Mouse (Mus musculus): Measurements from ENCODE around the gene Inhba. TPM values are rescaled to one million over a fixed set of nuclear protein-coding genes. Genes with fewer than 3 reads are reported as not detected.

The Inhba gene
- polyA plus RNA-seq, 1 experiment, result 0.51 TPM

DNA sequence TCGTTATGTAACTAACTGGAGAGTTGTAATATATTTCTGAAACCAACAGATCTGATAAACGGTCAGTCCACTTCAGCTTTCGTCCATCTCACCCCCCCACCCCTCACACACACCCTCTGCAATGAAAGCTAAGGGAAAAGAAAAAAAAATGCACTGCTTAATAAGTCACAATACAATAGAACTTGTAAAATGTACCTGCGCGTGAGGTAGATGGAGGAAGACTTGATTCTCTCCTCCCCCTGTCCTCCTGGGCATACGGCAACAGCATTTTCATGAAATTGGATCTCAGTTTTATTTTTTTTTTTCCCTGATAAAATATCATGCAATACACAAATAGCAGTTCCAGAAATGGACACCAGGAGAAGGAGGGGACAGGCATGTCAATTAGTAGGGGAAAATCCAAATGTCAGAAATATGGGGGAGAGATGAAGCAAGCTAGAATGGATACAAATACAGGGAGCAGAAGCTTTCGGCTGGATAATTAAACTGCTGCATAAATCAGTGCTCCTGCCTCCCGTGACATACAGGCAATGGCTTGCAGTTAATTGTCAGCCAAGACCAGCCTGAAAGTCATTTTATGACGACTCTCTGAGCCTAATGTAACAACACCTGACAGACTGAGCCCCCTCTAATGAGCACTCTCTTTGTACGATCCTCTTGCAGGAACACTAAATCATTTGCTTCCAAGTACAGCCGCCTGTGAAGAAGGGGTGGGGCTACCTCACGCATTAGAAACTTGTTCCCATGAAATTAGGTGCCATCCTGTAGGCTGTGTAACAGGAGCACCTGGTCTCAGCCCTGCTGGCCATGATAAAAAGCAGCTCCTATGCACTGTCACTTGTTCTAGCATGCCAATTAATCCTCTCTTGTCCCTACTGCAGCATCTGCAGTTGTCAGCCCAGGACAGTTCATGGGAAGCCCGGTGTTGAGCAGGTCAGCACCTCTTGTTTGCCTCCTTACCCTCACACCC, 11.7 kb downstream of the Inhba start:
- DNase-seq (ENCODE audit: low spot score), result no peak

DNA sequence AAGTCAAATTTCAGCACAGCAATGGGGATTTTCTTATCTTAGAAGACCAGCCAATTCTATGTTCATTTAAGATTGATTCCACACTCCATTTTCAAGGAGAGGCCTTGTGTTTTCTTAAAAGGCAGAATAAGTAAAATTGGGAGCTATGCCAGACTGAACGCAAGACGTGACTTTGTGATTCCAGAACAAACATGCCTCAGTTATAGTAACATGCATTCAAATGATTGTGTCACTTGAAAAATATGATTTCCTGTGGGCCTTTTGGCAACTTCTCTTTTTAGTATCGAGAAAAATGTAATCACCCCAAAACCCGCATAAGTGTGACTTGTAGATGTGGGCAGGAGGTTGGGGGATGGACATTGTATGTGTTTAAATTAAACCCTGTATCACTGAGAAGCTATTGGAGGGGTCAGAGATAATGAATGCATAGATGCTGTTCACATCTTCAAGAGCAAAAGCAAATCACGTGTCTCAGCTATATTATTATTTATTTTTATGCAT, 19.0 kb downstream of the Inhba start:
- no peak for DNase-seq (ENCODE audit: low spot score)

DNA sequence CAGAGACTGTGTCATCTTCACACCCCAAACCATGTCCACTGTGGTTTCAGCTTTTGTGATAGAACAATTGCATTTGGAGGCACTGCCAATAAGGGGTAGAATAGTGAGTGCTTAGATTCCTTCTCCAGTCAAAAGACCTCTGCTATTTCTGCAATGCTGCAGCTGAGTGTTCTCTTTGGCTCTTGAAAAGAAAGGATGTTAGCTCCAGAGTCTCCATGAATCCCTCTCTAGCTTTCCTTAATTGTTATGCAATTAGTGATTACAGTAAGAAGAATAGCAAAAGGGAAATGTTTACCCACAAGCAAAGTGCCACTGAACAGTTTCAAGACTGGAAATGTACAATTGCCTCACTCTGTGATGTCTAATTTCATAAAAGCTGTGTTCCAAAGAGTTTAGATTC, 20.8 kb downstream of the Inhba start:
- DNase-seq (ENCODE audit: low spot score), result no peak

DNA sequence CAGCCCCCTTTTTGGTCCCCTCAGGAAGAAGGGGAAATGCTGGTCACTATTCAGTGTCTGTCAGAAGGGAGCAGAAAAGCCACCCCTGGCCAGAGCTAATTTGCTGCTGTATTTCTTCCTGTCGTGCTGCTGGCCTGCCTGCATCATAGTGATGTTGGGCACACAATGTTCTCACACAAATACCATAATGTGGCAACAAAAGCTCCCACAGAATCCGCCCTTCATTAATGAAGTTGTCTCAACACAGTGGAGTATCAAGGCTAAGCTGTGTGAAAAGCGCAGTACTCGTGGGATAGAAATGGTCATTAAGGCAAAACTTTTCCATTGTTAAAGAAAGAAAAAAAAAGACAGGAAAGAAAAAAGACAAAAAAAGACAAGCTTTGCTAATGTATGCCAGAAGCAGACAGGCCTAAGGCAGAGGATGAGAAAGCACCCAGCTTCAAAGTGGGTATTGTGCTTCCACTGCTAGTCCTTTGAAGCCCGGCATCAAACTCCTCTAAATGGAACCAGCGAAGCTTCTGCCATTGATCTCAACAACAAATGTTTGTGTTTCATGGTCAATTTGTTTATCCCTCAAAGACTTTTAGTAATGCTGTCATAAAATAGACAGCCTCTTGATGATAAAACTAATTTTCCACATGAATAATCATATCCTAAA, 21.4 kb downstream of the Inhba start:
- DNase-seq (ENCODE audit: low spot score), result no peak

DNA sequence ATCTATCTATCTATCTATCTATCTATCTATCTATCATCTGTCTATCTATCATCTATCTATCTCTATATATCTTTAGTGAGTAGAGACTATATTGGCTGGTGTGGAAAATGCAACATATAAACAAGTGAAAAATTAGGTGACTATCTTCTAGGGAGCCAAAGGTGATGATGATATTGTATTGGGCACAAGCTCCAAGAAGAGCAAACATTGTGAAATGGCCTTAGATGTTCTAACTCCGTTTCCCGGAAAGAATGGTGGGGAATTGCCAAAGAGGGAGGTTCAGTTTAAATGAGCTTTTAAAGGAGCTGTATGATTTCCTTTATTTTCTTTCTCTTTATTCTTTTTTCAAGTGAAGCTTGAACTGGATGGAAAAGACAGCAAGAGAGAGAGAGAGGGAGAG, 57.4 kb downstream of the Inhba start:
- DNase-seq (ENCODE audit: low spot score), result no peak

DNA sequence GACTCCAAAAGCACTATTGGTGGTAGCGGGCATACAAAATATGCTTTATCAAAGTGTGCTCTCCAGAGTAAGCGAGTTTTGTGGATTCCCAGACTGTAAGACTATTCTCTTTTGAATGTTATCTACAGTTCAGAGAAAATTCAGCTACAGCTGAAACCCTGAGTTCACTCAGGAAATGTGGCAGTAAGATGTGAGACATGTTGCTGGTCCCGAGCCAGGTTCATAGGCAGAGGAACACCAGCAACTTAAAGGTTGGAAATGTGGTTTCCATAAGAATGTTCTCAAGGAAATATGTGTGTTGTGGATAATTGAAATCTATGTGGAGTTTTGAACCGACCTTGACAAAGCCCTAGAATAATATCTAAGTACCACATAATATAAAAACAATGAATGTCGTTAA, 65.6 kb downstream of the Inhba start:
- DNase-seq (ENCODE audit: low spot score), result no peak

DNA sequence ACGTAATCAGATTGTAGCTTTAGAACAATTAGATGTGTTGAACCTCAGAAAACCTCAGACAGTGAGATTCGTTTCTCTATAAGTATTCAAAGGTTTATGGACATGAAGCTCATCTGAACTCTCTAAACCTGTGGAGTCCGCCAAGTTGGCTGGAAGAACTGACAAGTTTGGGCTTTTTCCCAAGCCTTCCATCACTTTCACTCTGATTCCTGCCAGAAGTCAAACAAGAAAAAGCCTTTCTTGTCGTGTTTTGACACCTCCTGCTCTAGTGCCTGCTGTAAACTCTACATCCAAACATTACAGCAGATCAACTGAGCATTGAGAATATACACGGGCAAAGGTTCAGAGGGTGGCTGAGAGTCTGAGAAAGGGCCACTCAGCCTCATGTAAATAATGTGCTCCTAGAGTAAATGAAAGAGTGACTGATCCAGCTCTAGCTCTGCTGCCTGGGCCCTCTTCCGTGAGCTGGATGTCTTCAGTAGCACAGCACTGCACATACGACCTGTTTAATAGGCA, 66.6 kb downstream of the Inhba start:
- DNase-seq (ENCODE audit: low spot score), result no peak

DNA sequence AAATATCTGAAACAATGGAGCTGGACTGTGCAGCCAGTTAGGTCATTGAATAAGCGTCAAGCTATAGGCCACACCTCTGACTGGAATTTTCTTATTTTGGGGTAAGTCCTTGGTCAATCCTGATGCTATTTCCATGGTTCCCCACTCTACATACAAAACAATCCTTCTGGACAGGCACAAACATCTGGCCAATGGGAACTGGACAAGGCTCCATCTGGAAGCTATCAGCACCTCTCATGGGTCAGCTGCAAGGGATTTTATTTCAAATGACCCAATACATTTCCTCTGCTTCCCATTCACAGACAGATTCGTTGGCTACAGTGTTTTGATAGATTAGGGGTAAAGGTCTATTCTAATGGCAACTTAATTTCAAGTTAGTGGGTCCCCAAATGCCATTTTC, 68.6 kb downstream of the Inhba start:
- DNase-seq (ENCODE audit: low spot score), result no peak

All from urinary bladder, adult 2 months (tissue).